Mouse (Mus musculus) C2C12 (cell line): Measurements from ENCODE around the gene Trnau1ap.

Experiments
- CTCF ChIP-seq: IDR thresholded peaks from one replicate; pipeline ENCODE4 v1.5.1; 2011; ENCODE audit not compliant: control insufficient read depth, insufficient read depth, insufficient read length
- MYOG ChIP-seq: IDR thresholded peaks from one replicate; pipeline ENCODE4 v1.6.1; 2011; ENCODE audit not compliant: control insufficient read depth, insufficient read length; ENCODE audit errors: extremely low read depth

GRCm38 (mm10) chr4:132338943-132339342 is 9.6 kb upstream of the Trnau1ap start:
- TF ChIP-seq MYOG (no peak), CTCF (no peak)
